Mouse (Mus musculus): ENCODE results near the gene Gm42906.

- TF ChIP-seq CTCF (IDR thresholded peaks at IDR 0.05; ENCODE audit: low read depth) (no peak), EP300 (optimal IDR thresholded peaks at IDR 0.05) (no peak)
These were observed 222.9 kb downstream of the Gm42906 start for GRCm38 (mm10) chr5:151205017-151205416.

All from stomach, postnatal 0 days (tissue).